Mouse (Mus musculus): ENCODE data around the gene Olfr492. TPM values are rescaled to one million over a fixed set of nuclear protein-coding genes. Genes with fewer than 3 reads are reported as not detected.

The Olfr492 gene
- total RNA-seq (2014; fragmentation: Nextera tagmentation) (not detected in 2 replicates), total RNA-seq (2017) (not detected in 2 replicates)

DNA sequence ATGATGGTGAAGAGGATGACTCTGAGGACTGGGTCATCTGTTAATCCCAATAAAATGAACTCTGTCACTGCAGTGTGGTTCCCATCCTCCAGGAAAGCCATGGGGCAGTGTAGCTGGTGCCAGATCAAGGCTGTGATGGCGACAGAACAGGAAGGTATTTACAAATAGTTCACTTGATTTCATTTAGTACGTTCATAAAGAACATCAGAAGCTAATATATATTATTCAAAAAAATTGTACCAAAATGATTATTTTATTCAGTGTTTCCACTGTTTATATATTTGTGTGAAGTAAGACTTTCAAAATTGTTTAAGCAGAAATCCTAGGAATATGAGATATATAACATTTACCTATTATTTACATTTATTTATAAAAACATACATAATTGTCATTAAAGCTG lies at the start of gene Olfr492:
Gene Olfr492, minus strand, starts transcription at position 101 of the 400 bp plus-strand sequence.
- no peak for ATAC-seq (replicated peaks; ENCODE audit: poor library complexity, severe bottlenecking)

DNA sequence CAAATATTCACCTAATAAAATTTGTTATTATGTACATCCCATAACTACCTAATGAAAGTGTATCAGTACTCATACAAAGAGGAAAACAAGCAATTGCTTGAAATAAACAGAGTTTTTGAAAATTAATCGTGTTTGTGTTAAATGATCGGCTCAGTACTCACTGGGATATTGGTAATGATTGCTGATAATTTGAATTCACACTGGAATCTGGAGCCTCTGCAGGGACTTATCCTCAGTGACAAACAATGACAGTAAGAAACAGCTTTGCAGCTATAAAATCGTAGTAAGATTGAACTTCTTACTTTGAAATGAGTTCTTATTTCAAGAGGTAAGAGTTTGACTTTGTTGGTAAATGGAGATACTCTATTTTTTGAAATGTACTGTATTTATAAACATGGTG lies 41.6 kb upstream of the Olfr492 start, which contains the start of gene Olfr494:
Gene Olfr494, plus strand, starts transcription at position 301 of the 400 bp plus-strand sequence.
- no peak for ATAC-seq (replicated peaks; ENCODE audit: poor library complexity, severe bottlenecking)

DNA sequence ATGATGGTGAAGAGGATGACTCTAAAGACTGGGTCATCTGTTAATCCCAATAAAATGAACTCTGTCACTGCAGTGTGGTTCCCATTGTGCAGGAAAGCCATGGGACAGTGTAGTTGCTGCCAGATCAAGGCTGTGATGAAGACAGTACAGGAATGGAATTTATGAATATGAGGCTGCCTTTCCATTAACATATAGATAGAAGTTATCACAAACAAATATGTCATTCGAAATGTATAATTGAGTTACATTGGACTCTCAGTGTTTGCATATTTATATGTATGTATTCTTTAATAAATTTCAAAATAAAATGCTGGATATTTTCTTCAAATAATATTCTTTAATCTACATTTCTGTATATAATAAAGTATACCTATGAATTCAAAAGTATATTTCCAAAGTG lies 23.4 kb upstream of the Olfr492 start, which contains the start of gene Olfr493:
Gene Olfr493, minus strand, starts transcription at position 101 of the 400 bp plus-strand sequence.
- ATAC-seq (replicated peaks; ENCODE audit: poor library complexity, severe bottlenecking), result no peak

DNA sequence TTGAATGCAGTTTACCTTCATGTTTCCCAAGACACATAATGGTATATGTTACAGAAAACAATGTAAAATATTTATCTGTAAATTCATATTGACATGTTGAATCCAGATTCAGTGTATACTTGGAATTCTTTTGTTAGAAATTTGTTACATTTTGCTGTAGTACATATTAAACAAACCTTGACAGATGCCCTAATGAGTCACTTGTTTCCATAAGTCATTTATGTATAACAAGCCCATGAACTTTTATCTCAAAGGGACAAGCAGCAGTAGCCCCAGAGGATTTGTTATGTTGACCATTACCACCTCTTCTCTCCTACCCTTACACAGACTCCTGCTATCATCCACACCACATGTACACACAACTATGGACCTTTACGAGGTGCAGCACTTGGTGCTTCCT lies 10.3 kb downstream of the Olfr492 start, which contains the start of gene Olfr491:
Gene Olfr491, plus strand, starts transcription at position 301 of the 400 bp plus-strand sequence.
- ATAC-seq (replicated peaks; ENCODE audit: poor library complexity, severe bottlenecking), result no peak

DNA sequence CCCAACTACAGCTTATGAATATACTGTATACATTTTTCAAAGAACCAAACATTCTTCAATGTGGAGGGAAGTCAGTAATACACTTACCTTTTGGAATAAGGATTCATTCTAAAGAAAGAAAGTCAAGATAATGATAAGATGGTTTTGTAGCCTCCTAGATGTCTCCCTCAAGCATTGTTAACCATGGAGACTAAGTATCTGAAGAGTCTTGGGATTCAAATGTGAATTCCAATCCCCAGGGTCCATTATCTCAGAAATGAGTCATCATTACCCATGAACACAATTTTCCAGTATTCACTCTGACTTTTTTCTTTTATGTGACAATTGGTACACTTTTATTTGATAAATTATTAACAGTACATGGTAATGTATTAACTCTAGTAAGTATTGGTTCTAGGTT lies 34.6 kb downstream of the Olfr492 start, which contains the start of gene Olfr490:
Gene Olfr490, minus strand, starts transcription at position 101 of the 400 bp plus-strand sequence.
- no peak for ATAC-seq (replicated peaks; ENCODE audit: poor library complexity, severe bottlenecking)

Other genes with a start within 250 kb of the Olfr492 start
- not detected in 2 replicates for gene Olfr481, start 243.8 kb downstream of the Olfr492 start, total RNA-seq (2014; fragmentation: Nextera tagmentation)
- not detected in 2 replicates for gene Olfr481, start 243.8 kb downstream of the Olfr492 start, total RNA-seq (2017)
- not detected in 2 replicates for gene Olfr482, start 226.1 kb downstream of the Olfr492 start, total RNA-seq (2014; fragmentation: Nextera tagmentation)
- gene Olfr482, start 226.1 kb downstream of the Olfr492 start, total RNA-seq (2017), result 0.10 TPM in 1 of 2 replicates, not detected in the other
- not detected in 2 replicates for gene Olfr483, start 222.8 kb downstream of the Olfr492 start, total RNA-seq (2014; fragmentation: Nextera tagmentation)
- not detected in 2 replicates for gene Olfr483, start 222.8 kb downstream of the Olfr492 start, total RNA-seq (2017)
- not detected in 2 replicates for gene Olfr484, start 196.2 kb downstream of the Olfr492 start, total RNA-seq (2014; fragmentation: Nextera tagmentation)
- not detected in 2 replicates for gene Olfr484, start 196.2 kb downstream of the Olfr492 start, total RNA-seq (2017)
- not detected in 2 replicates for gene Olfr485, start 163.8 kb downstream of the Olfr492 start, total RNA-seq (2014; fragmentation: Nextera tagmentation)
- gene Olfr485, start 163.8 kb downstream of the Olfr492 start, total RNA-seq (2017), result not detected in 2 replicates
- gene Olfr486, start 150.9 kb downstream of the Olfr492 start, total RNA-seq (2014; fragmentation: Nextera tagmentation), result not detected in 2 replicates
- gene Olfr486, start 150.9 kb downstream of the Olfr492 start, total RNA-seq (2017), result not detected in 2 replicates
- not detected in 2 replicates for gene Olfr487, start 109.0 kb downstream of the Olfr492 start, total RNA-seq (2014; fragmentation: Nextera tagmentation)
- gene Olfr487, start 109.0 kb downstream of the Olfr492 start, total RNA-seq (2017), result not detected in 2 replicates
- not detected in 2 replicates for gene Olfr488, start 65.3 kb downstream of the Olfr492 start, total RNA-seq (2014; fragmentation: Nextera tagmentation)
- gene Olfr488, start 65.3 kb downstream of the Olfr492 start, total RNA-seq (2017), result not detected in 2 replicates
- not detected in 2 replicates for gene Olfr490, start 34.7 kb downstream of the Olfr492 start, total RNA-seq (2014; fragmentation: Nextera tagmentation)
- gene Olfr490, start 34.7 kb downstream of the Olfr492 start, total RNA-seq (2017), result not detected in 2 replicates
- not detected in 2 replicates for gene Olfr491, start 10.2 kb downstream of the Olfr492 start, total RNA-seq (2014; fragmentation: Nextera tagmentation)
- not detected in 2 replicates for gene Olfr491, start 10.2 kb downstream of the Olfr492 start, total RNA-seq (2017)
- gene Olfr493, start 23.3 kb upstream of the Olfr492 start, total RNA-seq (2014; fragmentation: Nextera tagmentation), result not detected in 2 replicates
- not detected in 2 replicates for gene Olfr493, start 23.3 kb upstream of the Olfr492 start, total RNA-seq (2017)
- not detected in 2 replicates for gene Olfr494, start 41.7 kb upstream of the Olfr492 start, total RNA-seq (2014; fragmentation: Nextera tagmentation)
- not detected in 2 replicates for gene Olfr494, start 41.7 kb upstream of the Olfr492 start, total RNA-seq (2017)
- gene Olfr495, start 69.5 kb upstream of the Olfr492 start, total RNA-seq (2014; fragmentation: Nextera tagmentation), result not detected in 2 replicates
- gene Olfr495, start 69.5 kb upstream of the Olfr492 start, total RNA-seq (2017), result not detected in 2 replicates
- gene Olfr497, start 96.7 kb upstream of the Olfr492 start, total RNA-seq (2014; fragmentation: Nextera tagmentation), result not detected in 2 replicates
- not detected in 2 replicates for gene Olfr497, start 96.7 kb upstream of the Olfr492 start, total RNA-seq (2017)
- gene Olfr498, start 141.7 kb upstream of the Olfr492 start, total RNA-seq (2014; fragmentation: Nextera tagmentation), result not detected in 2 replicates
- gene Olfr498, start 141.7 kb upstream of the Olfr492 start, total RNA-seq (2017), result not detected in 2 replicates
- gene Olfr502, start 201.4 kb upstream of the Olfr492 start, total RNA-seq (2014; fragmentation: Nextera tagmentation), result not detected in 2 replicates
- gene Olfr502, start 201.4 kb upstream of the Olfr492 start, total RNA-seq (2017), result not detected in 2 replicates
- not detected in 2 replicates for gene Olfr503, start 220.9 kb upstream of the Olfr492 start, total RNA-seq (2014; fragmentation: Nextera tagmentation)
- not detected in 2 replicates for gene Olfr503, start 220.9 kb upstream of the Olfr492 start, total RNA-seq (2017)
- not detected in 2 replicates for gene Olfr504, start 242.1 kb upstream of the Olfr492 start, total RNA-seq (2014; fragmentation: Nextera tagmentation)
- not detected in 2 replicates for gene Olfr504, start 242.1 kb upstream of the Olfr492 start, total RNA-seq (2017)